Mouse (Mus musculus) hindbrain, embryonic 11.5 days (tissue): ENCODE results near the gene Smc6. TPM values are rescaled to one million over a fixed set of nuclear protein-coding genes. Genes with fewer than 3 reads are reported as not detected.
A peak's percentile ranks its signal among the peaks of the same experiment; 100 is the strongest.

ENCODE experiments used
- ATAC-seq: fragments of 200-750 bp; cut with Nextera tagmentation; 2 replicates; pipeline ENCODE4 v1.8.0; 2017; ENCODE audit warnings: mild to moderate bottlenecking, moderate TSS enrichment, moderate library complexity; ENCODE audit not compliant: low FRiP score
- DNase-seq: peaks from one replicate; pipeline ENCODE4 v3.0.0-alpha.2; 2015; ENCODE audit warnings: low spot score
- H3K27ac ChIP-seq: fragments of 300-500 bp; sonication (generic); 2 replicates; pipeline ENCODE4 v1.5.1; 2014; ENCODE audit warnings: mild to moderate bottlenecking, low read depth, low read length
- H3K27me3 ChIP-seq: fragments of 300-500 bp; sonication (generic); 2 replicates; pipeline ENCODE4 v1.6.1; 2014; ENCODE audit warnings: mild to moderate bottlenecking, low read length, moderate library complexity, mixed read lengths; ENCODE audit not compliant: control insufficient read depth, insufficient read depth
- H3K36me3 ChIP-seq: fragments of 300-500 bp; sonication (generic); 2 replicates; pipeline ENCODE4 v1.6.1; 2014; ENCODE audit warnings: mild to moderate bottlenecking, low read length, moderate library complexity, mixed read lengths; ENCODE audit not compliant: control insufficient read depth, insufficient read depth
- H3K4me1 ChIP-seq: fragments of 300-500 bp; sonication (generic); replicated peaks from 2 replicates; pipeline ENCODE4 v1.6.1; 2014; ENCODE audit warnings: low read length, mixed read lengths; ENCODE audit not compliant: control insufficient read depth, insufficient read depth
- H3K4me2 ChIP-seq: fragments of 300-500 bp; sonication (generic); replicated peaks from 2 replicates; pipeline ENCODE4 v1.6.1; 2014; ENCODE audit warnings: mild to moderate bottlenecking, low read depth, low read length
- H3K4me3 ChIP-seq: fragments of 300-500 bp; sonication (generic); 2 replicates; pipeline ENCODE4 v1.5.1; 2014; ENCODE audit warnings: low read depth, low read length
- H3K9ac ChIP-seq: fragments of 300-500 bp; sonication (generic); 2 replicates; pipeline ENCODE4 v1.6.1; 2014; ENCODE audit warnings: low read depth, low read length
- H3K9me3 ChIP-seq: fragments of 300-500 bp; sonication (generic); 2 replicates; pipeline ENCODE4 v1.6.1; 2016; ENCODE audit warnings: low read length; ENCODE audit not compliant: control insufficient read depth
- WGBS: fragments of 180-500 bp; shearing (Covaris S2); extraction: QIAGEN DNeasy Blood & Tissue Kit; methylation state at CpG from one replicate; pipeline ENCODE4 v1.1.7; 2014; 5-methylcytosine and 5-hydroxymethylcytosine counted together
- polyA plus RNA-seq: library from polyadenylated mRNA; unstranded; fragments of >200 nt; fragmentation: Nextera tagmentation; extraction: Ambion mirVana; gene quantifications from 2 replicates; pipeline ENCODE4 v1.2.1, GENCODE M21; 2014

Gene Smc6
- polyA plus RNA-seq, 1 experiment from 2014 or later = 154 TPM

GRCm38 (mm10) chr12:11311106-11311505 is 45.4 kb downstream of the Smc6 start:
- H3K9ac ChIP-seq = no peak overlapping the region
- no peaks in the 10 kb centered on the region for H3K27me3 ChIP-seq
- no peak overlapping the region for H3K4me3 ChIP-seq
- 93% methylated on average over 2 of the region's 2 CpGs for WGBS
- 0 out of 2 replicates have a peak, but pooled peaks cover 3% of the 10 kb centered on the region for H3K36me3 ChIP-seq
- H3K4me2 ChIP-seq = no peak overlapping the region
- H3K4me1 ChIP-seq = no peaks in the 10 kb centered on the region
- H3K27ac ChIP-seq = no peak overlapping the region
- no peak for DNase-seq
- no peak for ATAC-seq
- no peaks in the 10 kb centered on the region for H3K9me3 ChIP-seq

GRCm38 (mm10) chr12:11313840-11314239 is 48.2 kb downstream of the Smc6 start:
- Histone ChIP-seq H3K4me2 (no peak overlapping the region), H3K4me1 (no peaks in the 10 kb centered on the region), H3K4me3 (no peak overlapping the region), H3K9ac (no peak overlapping the region), H3K9me3 (no peaks in the 10 kb centered on the region), H3K27ac (no peak overlapping the region), H3K27me3 (no peaks in the 10 kb centered on the region), H3K36me3 (0 out of 2 replicates have a peak, but pooled peaks cover 3% of the 10 kb centered on the region)
- WGBS = 87% methylated on average over 1 of the region's 1 CpGs
- no peak for DNase-seq
- no peak for ATAC-seq

GRCm38 (mm10) chr12:11317671-11318070 is 52.0 kb downstream of the Smc6 start:
- Histone ChIP-seq H3K9me3 (no peaks in the 10 kb centered on the region), H3K27ac (no peak overlapping the region), H3K36me3 (0 out of 2 replicates have a peak, but pooled peaks cover 3% of the 10 kb centered on the region), H3K4me3 (no peak overlapping the region), H3K4me2 (no peak overlapping the region), H3K27me3 (no peaks in the 10 kb centered on the region), H3K9ac (no peak overlapping the region), H3K4me1 (no peaks in the 10 kb centered on the region)
- ATAC-seq (no peak), DNase-seq (no peak)
- 58% methylated on average over 6 of the region's 6 CpGs for WGBS

GRCm38 (mm10) chr12:11324480-11324879 is 58.8 kb downstream of the Smc6 start:
- Histone ChIP-seq H3K9me3 (no peaks in the 10 kb centered on the region), H3K9ac (no peak overlapping the region), H3K36me3 (no peaks in the 10 kb centered on the region), H3K4me2 (no peak overlapping the region), H3K4me1 (no peaks in the 10 kb centered on the region), H3K27me3 (no peaks in the 10 kb centered on the region), H3K4me3 (no peak overlapping the region), H3K27ac (no peak overlapping the region)
- DNase-seq = no peak
- no peak for ATAC-seq
- 79% methylated on average over 4 of the region's 4 CpGs for WGBS

GRCm38 (mm10) chr12:11326483-11326882 is 60.8 kb downstream of the Smc6 start:
- Histone ChIP-seq H3K27me3 (no peaks in the 10 kb centered on the region), H3K4me1 (no peaks in the 10 kb centered on the region), H3K27ac (no peak overlapping the region), H3K9me3 (no peaks in the 10 kb centered on the region), H3K9ac (no peak overlapping the region), H3K36me3 (no peaks in the 10 kb centered on the region), H3K4me3 (no peak overlapping the region), H3K4me2 (no peak overlapping the region)
- DNase-seq (no peak), ATAC-seq (no peak)
- 87% methylated on average over 3 of the region's 3 CpGs for WGBS

- no peaks in the 10 kb centered on the region for H3K9me3 ChIP-seq
- H3K27me3 ChIP-seq = no peaks in the 10 kb centered on the region
- H3K4me2 ChIP-seq = no peak overlapping the region
- 40% methylated on average over 4 of the region's 4 CpGs for WGBS
- peak; percentile 67 for DNase-seq
- no peak for ATAC-seq
- no peak overlapping the region for H3K27ac ChIP-seq
- H3K4me1 ChIP-seq = no peaks in the 10 kb centered on the region
- no peaks in the 10 kb centered on the region for H3K36me3 ChIP-seq
- H3K9ac ChIP-seq = no peak overlapping the region
- no peak overlapping the region for H3K4me3 ChIP-seq
Measured at GRCm38 (mm10) chr12:11336845-11337244, 71.2 kb downstream of the Smc6 start.

- Histone ChIP-seq H3K4me1 (no peaks in the 10 kb centered on the region), H3K9me3 (no peaks in the 10 kb centered on the region), H3K4me3 (no peak overlapping the region), H3K27ac (no peak overlapping the region), H3K27me3 (no peaks in the 10 kb centered on the region), H3K9ac (no peak overlapping the region), H3K36me3 (no peaks in the 10 kb centered on the region), H3K4me2 (no peak overlapping the region)
- ATAC-seq (no peak), DNase-seq (no peak)
- WGBS = 85% methylated on average over 2 of the region's 2 CpGs
Measured at GRCm38 (mm10) chr12:11338251-11338650, 72.6 kb downstream of the Smc6 start.

GRCm38 (mm10) chr12:11342020-11342600 is 76.4 kb downstream of the Smc6 start:
- H3K4me3 ChIP-seq = no peak overlapping the region
- 87% methylated on average over 6 of the region's 6 CpGs for WGBS
- H3K9ac ChIP-seq = no peak overlapping the region
- no peak overlapping the region for H3K4me2 ChIP-seq
- ATAC-seq = no peak
- no peaks in the 10 kb centered on the region for H3K27me3 ChIP-seq
- no peak overlapping the region for H3K27ac ChIP-seq
- H3K36me3 ChIP-seq = no peaks in the 10 kb centered on the region
- H3K9me3 ChIP-seq = no peaks in the 10 kb centered on the region
- no peaks in the 10 kb centered on the region for H3K4me1 ChIP-seq
- DNase-seq = no peak

GRCm38 (mm10) chr12:11345963-11346362 is 80.3 kb downstream of the Smc6 start:
- H3K4me1 ChIP-seq = no peaks in the 10 kb centered on the region
- DNase-seq = no peak
- no peaks in the 10 kb centered on the region for H3K36me3 ChIP-seq
- no peak overlapping the region for H3K4me3 ChIP-seq
- no peak overlapping the region for H3K27ac ChIP-seq
- H3K4me2 ChIP-seq = no peak overlapping the region
- H3K9me3 ChIP-seq = no peaks in the 10 kb centered on the region
- ATAC-seq = no peak
- no peaks in the 10 kb centered on the region for H3K27me3 ChIP-seq
- 69% methylated on average over 2 of the region's 2 CpGs for WGBS
- H3K9ac ChIP-seq = no peak overlapping the region
